Mouse (Mus musculus) forebrain, embryonic 16.5 days (tissue): ENCODE measurements around the gene Vdac2. TPM values are rescaled to one million over a fixed set of nuclear protein-coding genes. Genes with fewer than 3 reads are reported as not detected.

Experiments used
- ATAC-seq: fragments of 200-750 bp; cut with Nextera tagmentation; 2 replicates; pipeline ENCODE4 v1.8.0; 2017; ENCODE audit warnings: mild to moderate bottlenecking, moderate library complexity
- H3K27ac ChIP-seq: fragments of 300-500 bp; sonication (generic); 2 replicates; pipeline ENCODE4 v1.5.1; 2014; ENCODE audit warnings: low read length, control low read depth
- H3K27me3 ChIP-seq: fragments of 300-500 bp; sonication (generic); replicated peaks from 2 replicates; pipeline ENCODE4 v1.6.1; 2014; ENCODE audit warnings: low read length; ENCODE audit not compliant: control insufficient read depth, insufficient read depth
- H3K36me3 ChIP-seq: fragments of 300-500 bp; sonication (generic); 2 replicates; pipeline ENCODE4 v1.6.1; 2014; ENCODE audit not compliant: control insufficient read depth, insufficient read depth
- H3K4me1 ChIP-seq: fragments of 300-500 bp; sonication (generic); replicated peaks from 2 replicates; pipeline ENCODE4 v1.6.1; 2014; ENCODE audit warnings: low read length; ENCODE audit not compliant: control insufficient read depth, insufficient read depth
- H3K4me2 ChIP-seq: fragments of 300-500 bp; sonication (generic); 2 replicates; pipeline ENCODE4 v1.6.1; 2014; ENCODE audit warnings: mild to moderate bottlenecking, low read length, control low read depth
- H3K4me3 ChIP-seq: fragments of 300-500 bp; sonication (generic); replicated peaks from 2 replicates; pipeline ENCODE4 v1.5.1; 2014; ENCODE audit warnings: mild to moderate bottlenecking, low read length, control low read depth
- H3K9ac ChIP-seq: fragments of 300-500 bp; sonication (generic); replicated peaks from 2 replicates; pipeline ENCODE4 v1.6.1; 2014; ENCODE audit warnings: low read depth, low read length, control low read depth
- H3K9me3 ChIP-seq: fragments of 300-500 bp; sonication (generic); 2 replicates; pipeline ENCODE4 v1.6.1; 2016; ENCODE audit warnings: low read length; ENCODE audit not compliant: control insufficient read depth
- WGBS: fragments of 180-500 bp; shearing (Covaris S2); extraction: QIAGEN DNeasy Blood & Tissue Kit; methylation state at CpG from one replicate; pipeline ENCODE4 v1.1.7; 2014; 5-methylcytosine and 5-hydroxymethylcytosine counted together
- polyA plus RNA-seq: library from polyadenylated mRNA; unstranded; fragments of >200 nt; fragmentation: Nextera tagmentation; extraction: Ambion mirVana; gene quantifications from 2 replicates; pipeline ENCODE4 v1.2.1, GENCODE M21; 2015

The Vdac2 gene
- polyA plus RNA-seq, 1 experiment from 2014 or later: 249 TPM

DNA sequence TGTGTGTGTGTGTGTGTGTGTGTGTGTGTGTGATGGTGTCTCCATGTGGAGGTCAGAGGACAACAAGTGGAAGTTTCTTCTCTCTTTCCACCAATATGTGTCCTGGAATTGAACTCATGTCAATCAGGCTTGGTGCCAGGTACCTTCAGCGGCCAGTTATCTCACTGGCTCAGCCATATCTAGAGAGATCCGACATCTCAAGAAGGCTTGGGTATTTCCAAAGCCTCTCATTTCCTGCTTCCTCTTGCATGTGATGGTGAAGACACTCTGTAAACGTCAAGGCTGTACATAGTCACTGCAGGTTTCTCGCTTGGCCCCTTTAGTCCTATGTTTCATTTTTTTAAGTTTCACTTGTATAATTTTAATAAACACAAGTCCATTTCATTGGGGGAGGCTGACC, 11.8 kb upstream of the Vdac2 start:
- ATAC-seq: no peak

DNA sequence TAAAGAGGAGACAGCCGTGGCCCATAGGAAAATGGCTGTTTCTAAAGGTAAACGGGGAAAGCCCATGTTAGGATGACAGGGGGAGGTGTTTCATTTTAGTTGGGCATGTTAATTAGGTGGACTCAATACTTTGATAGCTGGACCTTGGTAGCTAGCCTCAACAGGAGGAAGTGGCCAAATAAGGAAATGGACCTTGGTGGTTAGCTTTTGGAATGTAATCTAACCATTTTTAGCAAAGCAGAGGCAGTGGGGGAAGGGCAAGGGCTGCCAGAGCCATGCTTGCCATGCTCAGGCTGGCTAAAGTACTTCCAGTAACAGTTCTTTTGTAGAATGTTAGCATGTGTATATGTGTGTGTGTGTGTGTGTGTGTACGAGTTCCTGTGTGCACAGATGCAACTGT, 11.2 kb upstream of the Vdac2 start:
- Histone ChIP-seq H3K9ac (no peak overlapping the region), H3K4me3 (no peak overlapping the region), H3K9me3 (no peaks in the 10 kb centered on the region), H3K36me3 (no peaks in the 10 kb centered on the region), H3K27ac (no peak overlapping the region), H3K4me1 (no peaks in the 10 kb centered on the region), H3K27me3 (no peaks in the 10 kb centered on the region), H3K4me2 (no peak overlapping the region)
- WGBS: 79% methylated on average over 3 of the region's 3 CpGs
- no peak for ATAC-seq

More for the DNA sequence above, 11.8 kb upstream of the Vdac2 start:
- Histone ChIP-seq H3K27me3 (no peaks in the 10 kb centered on the region), H3K4me2 (no peak overlapping the region), H3K9me3 (no peaks in the 10 kb centered on the region), H3K4me3 (no peak overlapping the region), H3K36me3 (no peaks in the 10 kb centered on the region), H3K9ac (no peak overlapping the region), H3K27ac (no peak overlapping the region), H3K4me1 (no peaks in the 10 kb centered on the region)
- 82% methylated on average over 4 of the region's 4 CpGs for WGBS

DNA sequence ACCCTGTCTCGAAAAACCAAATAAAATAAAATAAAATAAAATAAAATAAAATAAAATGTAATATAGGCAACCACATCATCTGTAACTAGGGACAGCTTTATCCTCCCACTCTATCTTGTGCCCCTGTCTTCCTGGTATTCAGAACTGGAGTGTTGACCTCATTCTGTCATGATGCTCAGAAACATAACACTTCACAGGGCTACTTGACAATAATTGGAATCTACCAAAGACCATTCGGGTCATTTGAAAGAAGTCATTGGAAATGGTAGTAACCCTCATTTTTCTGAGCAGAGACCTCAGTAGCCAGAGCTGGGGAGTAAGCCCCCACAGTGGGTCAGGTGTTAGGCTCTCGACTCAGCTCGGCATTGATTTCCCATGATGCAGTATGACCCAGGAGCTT, 10.4 kb upstream of the Vdac2 start:
- Histone ChIP-seq H3K4me2 (no peak overlapping the region), H3K9ac (no peak overlapping the region), H3K9me3 (no peaks in the 10 kb centered on the region), H3K27ac (no peak overlapping the region), H3K4me1 (no peaks in the 10 kb centered on the region), H3K27me3 (no peaks in the 10 kb centered on the region), H3K4me3 (no peak overlapping the region), H3K36me3 (no peaks in the 10 kb centered on the region)
- no peak for ATAC-seq
- 92% methylated on average over 4 of the region's 4 CpGs for WGBS

DNA sequence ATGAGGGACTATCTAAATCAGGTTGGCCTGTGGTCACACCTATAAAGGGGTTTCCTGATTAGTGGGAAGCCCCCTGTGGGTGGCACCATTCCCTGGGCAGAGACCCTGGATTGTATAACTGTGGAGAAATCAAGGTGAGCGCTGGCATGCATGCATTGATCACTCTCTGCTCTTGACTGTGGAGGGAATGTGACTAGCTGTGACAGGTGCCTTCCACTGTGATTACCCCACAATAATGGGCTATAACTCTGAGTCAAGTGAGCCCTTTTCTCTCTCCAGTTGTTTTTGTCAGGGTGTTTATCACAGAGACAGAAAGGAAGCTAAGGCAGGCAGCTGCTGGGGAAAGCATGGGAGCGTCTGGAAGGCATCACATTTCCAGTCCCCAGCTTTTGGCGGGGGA, 8.8 kb upstream of the Vdac2 start:
- Histone ChIP-seq H3K36me3 (no peaks in the 10 kb centered on the region), H3K9me3 (no peaks in the 10 kb centered on the region), H3K4me3 (no peak overlapping the region), H3K27ac (no peak overlapping the region), H3K27me3 (no peaks in the 10 kb centered on the region), H3K4me1 (no peaks in the 10 kb centered on the region), H3K9ac (no peak overlapping the region), H3K4me2 (no peak overlapping the region)
- no peak for ATAC-seq
- WGBS: 78% methylated on average over 3 of the region's 3 CpGs

DNA sequence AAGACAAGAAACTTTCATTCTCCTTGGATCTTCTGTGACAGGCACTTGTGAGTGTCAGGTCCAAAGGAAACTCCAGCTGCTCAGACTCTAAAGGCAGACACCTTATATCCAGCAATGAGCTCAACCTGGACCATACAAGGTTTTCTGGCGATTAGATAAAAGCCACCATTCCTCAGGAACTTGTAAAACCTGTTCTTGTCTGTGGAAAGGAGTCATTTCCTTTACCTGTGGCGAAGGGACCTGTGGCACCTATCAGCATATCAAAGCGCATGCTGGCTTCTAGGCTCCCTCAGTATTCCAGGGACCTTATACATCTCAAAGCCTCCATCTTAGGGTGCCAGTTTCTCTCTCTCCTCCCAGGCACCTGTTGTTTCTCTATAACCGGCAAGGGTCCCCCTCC, 7.6 kb upstream of the Vdac2 start:
- no peak overlapping the region for H3K27ac ChIP-seq
- no peaks in the 10 kb centered on the region for H3K27me3 ChIP-seq
- H3K36me3 ChIP-seq: no peaks in the 10 kb centered on the region
- H3K9me3 ChIP-seq: no peaks in the 10 kb centered on the region
- WGBS: 58% methylated on average over 4 of the region's 4 CpGs
- no peaks in the 10 kb centered on the region for H3K4me1 ChIP-seq
- H3K4me2 ChIP-seq: no peak overlapping the region
- no peak overlapping the region for H3K4me3 ChIP-seq
- no peak for ATAC-seq
- no peak overlapping the region for H3K9ac ChIP-seq

DNA sequence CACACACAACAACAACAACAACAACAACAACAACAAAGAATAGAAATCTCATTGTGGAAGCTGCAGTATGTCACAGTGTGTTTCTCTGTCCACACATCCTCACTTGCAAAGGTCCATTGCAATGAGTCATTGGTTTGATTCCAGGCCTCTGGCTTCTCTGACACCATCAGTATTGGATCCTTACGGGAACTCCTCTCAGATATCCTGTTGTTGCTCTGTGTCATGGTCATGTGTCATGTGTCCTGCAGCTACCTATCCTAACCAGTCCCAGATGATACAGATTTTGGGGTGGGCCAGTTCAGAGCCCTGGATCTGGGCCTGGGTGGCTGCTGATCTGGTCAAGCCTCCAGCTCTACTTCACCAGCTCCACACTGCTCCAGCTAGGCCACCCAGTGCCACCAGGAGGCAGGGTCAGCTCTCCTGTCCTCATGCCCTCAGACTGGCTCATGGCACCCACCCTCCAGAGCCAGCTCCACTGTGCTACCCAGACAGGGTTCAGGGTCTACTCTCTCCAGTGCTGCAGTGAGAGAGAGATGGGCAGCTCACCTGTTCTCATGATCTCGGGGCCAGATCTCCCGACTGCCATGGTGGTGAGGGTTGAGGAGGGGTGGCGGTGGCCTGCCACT, 4.0 kb upstream of the Vdac2 start:
- Histone ChIP-seq H3K4me3 (no peak overlapping the region), H3K9me3 (no peaks in the 10 kb centered on the region), H3K9ac (no peak overlapping the region), H3K27me3 (no peaks in the 10 kb centered on the region), H3K36me3 (no peaks in the 10 kb centered on the region), H3K4me2 (no peak overlapping the region), H3K4me1 (0 out of 2 replicates have a peak, but pooled peaks cover 2% of the 10 kb centered on the region), H3K27ac (no peak overlapping the region)
- WGBS: 92% methylated on average over 4 of the region's 4 CpGs
- ATAC-seq: no peak

DNA sequence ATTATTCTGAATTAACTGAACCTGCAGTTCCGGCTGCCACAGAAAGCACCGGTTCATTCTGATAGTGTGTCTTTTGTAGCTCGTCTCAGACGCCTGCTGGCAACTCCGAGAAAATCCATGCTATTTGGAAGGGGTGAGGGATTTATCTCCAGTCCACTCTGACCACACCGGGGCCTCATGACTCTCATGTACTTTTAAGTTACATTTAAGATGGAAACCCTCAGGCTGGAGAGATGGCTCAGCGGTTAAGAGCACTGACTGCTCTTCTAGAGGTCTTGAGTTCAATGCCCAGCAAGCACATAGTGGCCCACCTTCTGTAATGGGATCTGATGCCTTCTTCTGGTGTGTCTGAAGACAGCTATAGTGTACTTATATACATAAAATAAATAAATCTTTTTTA, 2.7 kb upstream of the Vdac2 start:
- no peaks in the 10 kb centered on the region for H3K27me3 ChIP-seq
- 51% methylated on average over 7 of the region's 7 CpGs for whole genome bisulfite sequencing
- H3K9me3 ChIP-seq: no peaks in the 10 kb centered on the region
- no peak overlapping the region for H3K9ac ChIP-seq
- ATAC-seq: no peak
- no peak overlapping the region for H3K4me3 ChIP-seq
- H3K4me1 ChIP-seq: 0 out of 2 replicates have a peak, but pooled peaks cover 2% of the 10 kb centered on the region
- no peaks in the 10 kb centered on the region for H3K36me3 ChIP-seq
- no peak overlapping the region for H3K4me2 ChIP-seq
- H3K27ac ChIP-seq: no peak overlapping the region

DNA sequence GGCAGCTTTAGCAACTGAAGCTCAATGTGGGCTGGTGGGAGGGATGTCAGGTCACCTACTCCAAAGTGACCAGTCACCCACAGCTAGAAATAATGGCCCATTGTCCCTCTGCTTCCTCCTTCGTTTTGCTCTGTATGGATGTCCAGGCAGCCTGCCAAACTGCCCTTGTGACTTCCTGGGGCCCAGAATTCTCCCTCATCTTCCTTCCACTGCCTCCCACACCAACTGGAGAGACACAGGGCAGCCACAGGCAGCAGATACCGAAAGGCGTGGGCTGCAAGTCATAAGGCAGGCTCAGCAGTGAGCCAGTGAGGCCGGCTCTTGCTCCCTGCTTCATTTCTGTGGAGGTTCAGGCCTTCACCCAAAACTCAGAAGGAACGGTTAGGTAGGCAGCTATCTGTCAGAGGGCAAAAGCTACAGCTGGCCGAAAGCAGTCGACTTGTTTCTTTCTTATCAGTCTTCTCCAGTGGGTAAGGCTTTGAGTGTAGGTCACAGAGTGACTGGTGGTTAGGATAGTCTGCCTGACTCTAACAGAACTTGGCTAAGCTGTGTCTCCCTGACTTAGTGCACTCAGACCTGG, 2.2 kb upstream of the Vdac2 start:
- Histone ChIP-seq H3K36me3 (no peaks in the 10 kb centered on the region), H3K4me2 (no peak overlapping the region), H3K27me3 (no peaks in the 10 kb centered on the region), H3K9ac (no peak overlapping the region), H3K4me1 (0 out of 2 replicates have a peak, but pooled peaks cover 2% of the 10 kb centered on the region), H3K9me3 (no peaks in the 10 kb centered on the region), H3K27ac (no peak overlapping the region), H3K4me3 (no peak overlapping the region)
- ATAC-seq: no peak
- WGBS: 68% methylated on average over 7 of the region's 7 CpGs

DNA sequence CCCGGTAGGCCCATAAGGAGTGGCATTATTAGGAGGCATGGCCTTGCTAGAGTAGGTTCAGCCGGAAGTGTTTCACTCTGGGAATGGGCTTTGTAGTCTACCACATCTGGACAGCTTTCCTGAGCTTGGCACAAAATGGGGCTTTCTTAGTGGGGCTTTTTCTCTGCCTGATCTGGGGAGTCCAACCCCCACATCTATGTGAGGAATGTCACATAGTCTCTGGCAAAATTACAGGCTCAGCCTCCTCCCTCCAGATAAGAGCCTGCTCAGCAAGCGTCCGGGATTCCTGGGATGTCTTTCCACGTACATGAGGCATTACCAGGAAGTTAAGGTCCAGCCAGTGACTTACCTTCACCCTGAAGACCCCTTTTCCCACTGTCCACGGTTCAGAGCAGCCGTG, 1.1 kb upstream of the Vdac2 start:
- no peaks in the 10 kb centered on the region for H3K9me3 ChIP-seq
- ATAC-seq: no peak
- H3K9ac ChIP-seq: no peak overlapping the region
- 0 out of 2 replicates have a peak, but pooled peaks cover 2% of the 10 kb centered on the region for H3K4me1 ChIP-seq
- WGBS: 87% methylated on average over 7 of the region's 7 CpGs
- no peaks in the 10 kb centered on the region for H3K27me3 ChIP-seq
- no peak overlapping the region for H3K4me2 ChIP-seq
- H3K4me3 ChIP-seq: no peak overlapping the region
- no peak overlapping the region for H3K27ac ChIP-seq
- H3K36me3 ChIP-seq: no peaks in the 10 kb centered on the region
